Mouse (Mus musculus): ENCODE measurements around the gene Olfr459. TPM values are rescaled to one million over a fixed set of nuclear protein-coding genes. Genes with fewer than 3 reads are reported as not detected.

The Olfr459 gene
- polyA plus RNA-seq, 1 experiment from 2014 or later = not detected

DNA sequence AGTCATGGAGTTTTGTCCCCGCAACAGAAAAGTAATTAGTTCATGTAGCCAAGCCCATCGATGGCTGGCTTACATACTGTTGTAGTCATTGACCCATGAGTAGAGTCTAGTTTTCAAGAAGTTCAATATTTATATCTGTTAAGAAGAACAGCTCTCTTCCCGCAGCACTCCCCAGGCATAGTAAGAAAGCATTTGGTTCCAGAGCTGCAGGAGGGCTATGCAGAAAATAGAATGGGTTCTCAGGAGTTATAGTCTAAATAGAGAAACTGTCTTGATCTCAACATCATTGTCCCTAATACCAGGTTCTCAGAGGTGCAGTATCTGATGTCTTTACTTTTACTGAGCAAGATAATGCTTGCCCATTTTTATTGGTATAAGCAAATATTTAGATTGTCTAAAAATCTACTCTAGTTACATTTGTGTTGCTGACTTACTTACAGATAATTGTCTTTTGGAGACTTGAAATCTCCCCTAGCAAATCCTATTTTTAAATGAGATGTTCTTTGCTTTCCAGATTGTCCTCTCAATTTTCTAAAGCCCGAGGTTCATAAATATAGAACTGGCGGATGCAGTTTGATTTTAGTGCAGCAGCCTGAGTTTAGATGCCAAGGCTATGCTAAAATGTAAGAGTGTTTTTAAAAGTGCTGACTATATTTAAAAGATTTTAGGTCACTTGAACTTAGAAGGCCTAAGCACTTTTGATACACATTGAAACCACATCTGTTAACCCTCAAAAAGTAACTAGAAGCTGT is 40.1 kb downstream of the Olfr459 start:
- Histone ChIP-seq H3K27ac (no peak overlapping the region), H3K4me3 (no peak overlapping the region), H3K4me1 (no peaks in the 10 kb centered on the region), H3K9me3 (replicated peaks) (no peaks in the 10 kb centered on the region), H3K27me3 (ENCODE audit: low read depth, poor library complexity, severe bottlenecking) (no peaks in the 10 kb centered on the region), H3K36me3 (no peaks in the 10 kb centered on the region)
- 95% methylated on average over 5 of the region's 5 CpGs for WGBS
- no peak for DNase-seq (ENCODE audit: low spot score)

GRCm38 (mm10) chr6:41727989-41728609 is 46.9 kb downstream of the Olfr459 start:
- 90% methylated on average over 1 of the region's 1 CpGs for WGBS
- H3K36me3 ChIP-seq = no peaks in the 10 kb centered on the region
- no peak for DNase-seq (ENCODE audit: low spot score)

DNA sequence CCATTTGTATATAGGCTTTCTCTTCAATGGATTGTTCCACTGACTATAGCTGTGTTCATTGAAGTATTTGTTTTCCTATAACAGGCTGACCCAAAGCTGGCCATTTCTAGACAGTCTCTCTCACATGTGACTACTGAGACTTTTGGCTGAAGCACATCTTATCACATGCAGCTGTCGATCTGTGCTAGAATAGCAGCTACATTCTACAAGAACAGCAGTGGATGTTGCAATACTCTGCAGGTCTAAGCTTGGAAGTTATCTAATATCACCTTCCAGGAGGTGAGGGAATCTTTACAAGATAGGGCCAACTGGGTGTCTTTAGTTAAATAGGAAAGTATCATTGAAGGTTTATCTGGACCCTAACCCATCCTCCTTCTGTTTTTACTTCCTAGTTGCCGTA is 53.5 kb downstream of the Olfr459 start:
- Histone ChIP-seq H3K4me1 (no peaks in the 10 kb centered on the region), H3K27me3 (ENCODE audit: low read depth, poor library complexity, severe bottlenecking) (no peaks in the 10 kb centered on the region), H3K4me3 (no peak overlapping the region), H3K27ac (no peak overlapping the region), H3K9me3 (replicated peaks) (no peaks in the 10 kb centered on the region), H3K36me3 (no peaks in the 10 kb centered on the region)
- WGBS = 89% methylated on average over 2 of the region's 2 CpGs
- no peak for DNase-seq (ENCODE audit: low spot score)

More at GRCm38 (mm10) chr6:41727989-41728609, 46.9 kb downstream of the Olfr459 start:
- no peaks in the 10 kb centered on the region for H3K4me1 ChIP-seq
- no peaks in the 10 kb centered on the region for H3K27me3 ChIP-seq (ENCODE audit: low read depth, poor library complexity, severe bottlenecking)
- no peaks in the 10 kb centered on the region for H3K9me3 ChIP-seq (replicated peaks)
- no peak overlapping the region for H3K4me3 ChIP-seq
- no peak overlapping the region for H3K27ac ChIP-seq

Other genes starting within 250 kb of the Olfr459 start
- gene Ephb6, start 169.7 kb downstream of the Olfr459 start, polyA plus RNA-seq (2016; fragmentation: Nextera tagmentation; extraction: Ambion mirVana) = 15.1 and 19.1 TPM in 2 replicates
- gene Trpv6, start 138.8 kb downstream of the Olfr459 start, polyA plus RNA-seq (2016; fragmentation: Nextera tagmentation; extraction: Ambion mirVana) = 0.21 and 0.31 TPM in 2 replicates
- gene Trpv5, start 94.4 kb downstream of the Olfr459 start, polyA plus RNA-seq (2016; fragmentation: Nextera tagmentation; extraction: Ambion mirVana) = not detected in 2 replicates
- gene Llcfc1, start 90.7 kb downstream of the Olfr459 start, polyA plus RNA-seq (2016; fragmentation: Nextera tagmentation; extraction: Ambion mirVana) = not detected in 2 replicates
- 7.0 TPM in 2 replicates for gene Kel, start 70.8 kb downstream of the Olfr459 start, polyA plus RNA-seq (2016; fragmentation: Nextera tagmentation; extraction: Ambion mirVana)
- gene Pip, start 72.4 kb upstream of the Olfr459 start, polyA plus RNA-seq (2016; fragmentation: Nextera tagmentation; extraction: Ambion mirVana) = not detected in 2 replicates
- gene Sval2, start 77.8 kb upstream of the Olfr459 start, polyA plus RNA-seq (2016; fragmentation: Nextera tagmentation; extraction: Ambion mirVana) = not detected in 2 replicates
- gene Sval1, start 176.5 kb upstream of the Olfr459 start, polyA plus RNA-seq (2016; fragmentation: Nextera tagmentation; extraction: Ambion mirVana) = not detected in 2 replicates
- gene Sval3, start 193.0 kb upstream of the Olfr459 start, polyA plus RNA-seq (2016; fragmentation: Nextera tagmentation; extraction: Ambion mirVana) = not detected in 2 replicates

Data from limb, embryonic 10.5 days (tissue).